Comparison of ENCODE assay signal across 10 mouse cellular contexts in genomic region chr11:65268310-65268709, GRCm38 (mm10). TPM values are rescaled to one million over a fixed set of nuclear protein-coding genes. Genes with fewer than 3 reads are reported as not detected.
DNase-seq lines count a peak whose midpoint lies in the region; ATAC-seq and TF ChIP-seq lines count a peak whose summit lies in the region.
"Had no signal": no experiment of that assay in that cellular context is flagged by ENCODE, and none has a peak within 500 bp of the region (broad histone marks: within the 10 kb centered on the region; RNA-seq: fewer than 3 reads in every experiment).

No protein-coding gene starts in this region.

- H3K9me3 ChIP-seq in liver, embryonic 14.5 days (ENCODE audit: control insufficient read depth, low read length) = no peaks in the 10 kb centered on the region
- no peaks in the 10 kb centered on the region for H3K9me3 ChIP-seq in liver, embryonic 11.5 days (ENCODE audit: control insufficient read depth, low read length)
- no peaks in the 10 kb centered on the region for H3K9me3 ChIP-seq in intestine, embryonic 14.5 days (ENCODE audit: control insufficient read depth, low read length)
- no peaks in the 10 kb centered on the region for H3K9me3 ChIP-seq in stomach, embryonic 15.5 days
- H3K9me3 ChIP-seq in hindbrain, embryonic 16.5 days (ENCODE audit: control insufficient read depth, low read length) = no peaks in the 10 kb centered on the region

- H3K4me3 ChIP-seq in liver, embryonic 14.5 days (ENCODE audit: insufficient read depth in 1 of 2, low read depth in 2 of 2, low read length in 2 of 2) = no peak overlapping the region
- H3K4me3 ChIP-seq in liver, embryonic 11.5 days (ENCODE audit: low read depth, low read length) = no peak overlapping the region
- peak overlapping the region; percentile 50 for H3K4me3 ChIP-seq in intestine, embryonic 14.5 days (ENCODE audit: low read depth, low read length)
- H3K4me3 ChIP-seq in stomach, embryonic 15.5 days (replicated peaks) = peak overlapping the region; percentile 47
- H3K4me3 ChIP-seq in hindbrain, embryonic 16.5 days (ENCODE audit: low read length) = no peak overlapping the region

- TF ChIP-seq EP300 in liver, embryonic 14.5 days (IDR thresholded peaks at IDR 0.05; ENCODE audit: low read depth) = no peak

- ATAC-seq in liver, embryonic 14.5 days (ENCODE audit: insufficient read depth) = no peak
- no peak for ATAC-seq in liver, embryonic 11.5 days (replicated peaks; ENCODE audit: low FRiP score)
- ATAC-seq in intestine, embryonic 14.5 days (replicated peaks; ENCODE audit: low FRiP score, low TSS enrichment, low read depth) = no peak
- no peak for ATAC-seq in stomach, embryonic 15.5 days (ENCODE audit: insufficient read depth, low FRiP score, low read depth)
- ATAC-seq in hindbrain, embryonic 16.5 days = no peak

- no peak overlapping the region for H3K27ac ChIP-seq in liver, embryonic 14.5 days
- H3K27ac ChIP-seq in liver, embryonic 11.5 days (ENCODE audit: low read depth, low read length) = no peak overlapping the region
- no peak overlapping the region for H3K27ac ChIP-seq in intestine, embryonic 14.5 days (ENCODE audit: low read depth)
- H3K27ac ChIP-seq in stomach, embryonic 15.5 days = 0 out of 2 replicates have a peak overlapping the region, but pooled peaks have one; percentile 1
- H3K27ac ChIP-seq in hindbrain, embryonic 16.5 days (ENCODE audit: low read depth, low read length) = no peak overlapping the region

- H3K9ac ChIP-seq in liver, embryonic 14.5 days (replicated peaks) = no peak overlapping the region
- H3K9ac ChIP-seq in liver, embryonic 11.5 days (ENCODE audit: low read depth, low read length) = no peak overlapping the region
- peak overlapping the region; percentile 43; the same call in 1 of the 2 replicates for H3K9ac ChIP-seq in intestine, embryonic 14.5 days (ENCODE audit: low read length)
- H3K9ac ChIP-seq in stomach, embryonic 15.5 days = no peak overlapping the region
- H3K9ac ChIP-seq in hindbrain, embryonic 16.5 days (ENCODE audit: low read depth, low read length) = no peak overlapping the region

- TF ChIP-seq CTCF in liver, embryonic 14.5 days (IDR thresholded peaks at IDR 0.05; ENCODE audit: low read depth) = 0 out of 2 replicates have a peak, but pooled peaks have one; percentile 15

- no peaks in the 10 kb centered on the region for H3K36me3 ChIP-seq in liver, embryonic 14.5 days (replicated peaks; ENCODE audit: control insufficient read depth, insufficient read depth, low read depth)
- no peaks in the 10 kb centered on the region for H3K36me3 ChIP-seq in liver, embryonic 11.5 days (ENCODE audit: control insufficient read depth, insufficient read depth, low read length)
- no peaks in the 10 kb centered on the region for H3K36me3 ChIP-seq in intestine, embryonic 14.5 days (ENCODE audit: control insufficient read depth, insufficient read depth, low read length)
- H3K36me3 ChIP-seq in stomach, embryonic 15.5 days = no peaks in the 10 kb centered on the region
- no peaks in the 10 kb centered on the region for H3K36me3 ChIP-seq in hindbrain, embryonic 16.5 days (ENCODE audit: control insufficient read depth, insufficient read depth, low read length)

- H3K27me3 ChIP-seq in liver, embryonic 14.5 days (ENCODE audit: control insufficient read depth, insufficient read depth, low read length) = peaks cover 15% of the 10 kb centered on the region
- peaks cover 25% of the 10 kb centered on the region for H3K27me3 ChIP-seq in liver, embryonic 11.5 days (replicated peaks; ENCODE audit: control insufficient read depth, insufficient read depth, low read length)
- no peaks in the 10 kb centered on the region for H3K27me3 ChIP-seq in intestine, embryonic 14.5 days (replicated peaks; ENCODE audit: control insufficient read depth, insufficient read depth, low read length)
- no peaks in the 10 kb centered on the region for H3K27me3 ChIP-seq in stomach, embryonic 15.5 days (replicated peaks)
- H3K27me3 ChIP-seq in hindbrain, embryonic 16.5 days (replicated peaks; ENCODE audit: control insufficient read depth, insufficient read depth, low read length) = peaks cover 11% of the 10 kb centered on the region

- no peaks in the 10 kb centered on the region for H3K4me1 ChIP-seq in liver, embryonic 14.5 days (replicated peaks; ENCODE audit: control insufficient read depth in 2 of 2, insufficient read depth in 2 of 2, low read length in 1 of 2)
- H3K4me1 ChIP-seq in liver, embryonic 11.5 days (replicated peaks; ENCODE audit: control insufficient read depth, insufficient read depth, low read length) = no peaks in the 10 kb centered on the region
- 0 out of 2 replicates have a peak, but pooled peaks cover 4% of the 10 kb centered on the region for H3K4me1 ChIP-seq in intestine, embryonic 14.5 days (replicated peaks; ENCODE audit: control insufficient read depth, insufficient read depth, low read length)
- H3K4me1 ChIP-seq in stomach, embryonic 15.5 days = no peaks in the 10 kb centered on the region
- H3K4me1 ChIP-seq in hindbrain, embryonic 16.5 days (ENCODE audit: control insufficient read depth, insufficient read depth, low read depth, low read length) = peaks cover 12% of the 10 kb centered on the region

- WGBS in liver, embryonic 14.5 days (ENCODE audit: insufficient replicate concordance) = 43% methylated on average over 4 of the region's 4 CpGs
- WGBS in liver, embryonic 11.5 days = 60% methylated on average over 4 of the region's 4 CpGs
- WGBS in intestine, embryonic 14.5 days = 30% methylated on average over 4 of the region's 4 CpGs
- 36% methylated on average over 4 of the region's 4 CpGs for WGBS in stomach, embryonic 15.5 days
- 58% methylated on average over 4 of the region's 4 CpGs for WGBS in hindbrain, embryonic 16.5 days

- intact Hi-C loops in gastrocnemius, postnatal 14 days (cut with DNase I; ENCODE audit: low total_unique reads) = loop anchor here (10.0 kb wide), 1 partner anchor 266 kb away; no protein-coding TSS in a partner anchor

- no peak overlapping the region for H3K4me2 ChIP-seq in liver, embryonic 14.5 days (ENCODE audit: low read depth)
- H3K4me2 ChIP-seq in liver, embryonic 11.5 days = no peak overlapping the region
- peak overlapping the region; percentile 68 for H3K4me2 ChIP-seq in intestine, embryonic 14.5 days (ENCODE audit: low read length)
- H3K4me2 ChIP-seq in stomach, embryonic 15.5 days = peak overlapping the region; percentile 72
- no peak overlapping the region for H3K4me2 ChIP-seq in hindbrain, embryonic 16.5 days (ENCODE audit: low read length)

- peak; percentile 32 for DNase-seq in adrenal gland, postnatal 14 days
- DNase-seq in adrenal gland, adult 18-20 months (ENCODE audit: low spot score in 2 of 2) = no peak
- no peak for DNase-seq in liver, embryonic 14.5 days (ENCODE audit: low read depth in 3 of 3, low spot score in 3 of 3)
- no peak for DNase-seq in liver, embryonic 11.5 days (ENCODE audit: low spot score)
- DNase-seq in intestine, embryonic 14.5 days (ENCODE audit: low spot score) = peak; percentile 51
- no peak for DNase-seq in gastrocnemius, postnatal 14 days

RNA-seq across cellular contexts. Expression of gene Myocd, which starts 1.5 kb away (rescaled TPM):
- 1.3 and 1.6 TPM in 2 replicates for total RNA-seq in adrenal gland, postnatal 14 days (2021)
- total RNA-seq in adrenal gland, adult 18-20 months (2021) = under 1 TPM; 0.45 to 0.46 TPM
- 0.05 and 0.11 TPM in 2 replicates for polyA plus RNA-seq in liver, embryonic 14.5 days (2012; rRNA removed)
- polyA plus RNA-seq in liver, embryonic 14.5 days (2014; fragmentation: Nextera tagmentation; extraction: Ambion mirVana) = 0.04 TPM in 1 of 2 replicates, not detected in the other
- polyA plus RNA-seq in liver, embryonic 11.5 days (2014; fragmentation: Nextera tagmentation; extraction: Ambion mirVana) = 0.77 and 1.4 TPM in 2 replicates
- polyA plus RNA-seq in intestine, embryonic 14.5 days (2014; fragmentation: Nextera tagmentation; extraction: Ambion mirVana) = 42.5 and 53.5 TPM in 2 replicates
- polyA plus RNA-seq in stomach, embryonic 15.5 days (2015; fragmentation: Nextera tagmentation; extraction: Ambion mirVana) = 37.5 and 49.4 TPM in 2 replicates
- polyA plus RNA-seq in hindbrain, embryonic 16.5 days (2015; fragmentation: Nextera tagmentation; extraction: Ambion mirVana) = 0.52 and 0.94 TPM in 2 replicates
- total RNA-seq in gastrocnemius, postnatal 14 days (2021) = 1 to 10 TPM; 1.4 to 1.7 TPM
- total RNA-seq: common myeloid progenitor, adult 5-6 weeks; neutrophil, adult 5-6 weeks had no signal

Comparison
In these comparisons a context has a peak if more than half of its experiments do, and no peak if none do; other contexts are left out.
1. DNase-seq: peak in adrenal gland, postnatal 14 days (single experiment) and intestine, embryonic 14.5 days (single experiment); none in adrenal gland, adult 18-20 months (0 of 2), liver, embryonic 14.5 days (0 of 3), liver, embryonic 11.5 days (single experiment) and gastrocnemius, postnatal 14 days (single experiment).
2. H3K4me2 ChIP-seq: peak in intestine, embryonic 14.5 days (single experiment) and stomach, embryonic 15.5 days (single experiment); none in liver, embryonic 14.5 days (single experiment), liver, embryonic 11.5 days (single experiment) and hindbrain, embryonic 16.5 days (single experiment).
3. H3K4me3 ChIP-seq: peak in intestine, embryonic 14.5 days (single experiment) and stomach, embryonic 15.5 days (single experiment); none in liver, embryonic 14.5 days (0 of 2), liver, embryonic 11.5 days (single experiment) and hindbrain, embryonic 16.5 days (single experiment).
4. RNA of gene Myocd, which starts 1.5 kb away (polyA plus RNA-seq): 42.5 to 53.5 TPM in intestine, embryonic 14.5 days and 37.5 to 49.4 TPM in stomach, embryonic 15.5 days; 0.77 to 1.4 TPM in liver, embryonic 11.5 days, 0.52 to 0.94 TPM in hindbrain, embryonic 16.5 days and 0.04 to 0.11 TPM in liver, embryonic 14.5 days; every median in the first group is over 10 times any median in the second.